Mouse (Mus musculus) gastrocnemius, adult 2 months (tissue): ENCODE results near the gene Eif4ebp2. TPM values are rescaled to one million over a fixed set of nuclear protein-coding genes. Genes with fewer than 3 reads are reported as not detected.

Experiments
- DNase-seq: peaks from one replicate; pipeline ENCODE4 v3.0.0; 2022
- H3K27ac ChIP-seq: fragments of 200-600 bp; 2 replicates; pipeline ENCODE4 v1.8.1; 2022; ENCODE audit warnings: mild to moderate bottlenecking
- H3K4me3 ChIP-seq: fragments of 200-600 bp; 2 replicates; pipeline ENCODE4 v1.8.1; 2022; ENCODE audit warnings: mild to moderate bottlenecking, moderate library complexity
- CTCF ChIP-seq: fragments of 200-600 bp; IDR thresholded peaks from 2 replicates; pipeline ENCODE4 v1.8.1; 2022; ENCODE audit warnings: antibody characterized with exemption, mild to moderate bottlenecking, moderate library complexity
- intact Hi-C: fragments of 180-260 bp; cut with DNase I; formaldehyde crosslinking; loops from one replicate; pipeline ENCODE4 v1.15.1; 2025
- total RNA-seq, 2 experiments: library from RNA; stranded (reverse); gene quantifications; 2 replicates each; pipeline ENCODE4 v1.2.3; 2021

The Eif4ebp2 gene
- total RNA-seq, 2 experiments from 2014 or later = 117 to 161 TPM

GRCm38 (mm10) chr10:61412910-61413625 is 39.4 kb downstream of the Eif4ebp2 start:
- TF ChIP-seq CTCF = no peak
- intact Hi-C loops = no loop called here
- Histone ChIP-seq H3K27ac (no peak overlapping the region), H3K4me3 (no peak overlapping the region)
- DNase-seq = peak; percentile 6

GRCm38 (mm10) chr10:61410193-61410592 is 42.3 kb downstream of the Eif4ebp2 start:
- intact Hi-C loops = no loop called here
- no peak for DNase-seq
- no peak for TF ChIP-seq CTCF
- no peak overlapping the region for H3K4me3 ChIP-seq
- H3K27ac ChIP-seq = no peak overlapping the region

GRCm38 (mm10) chr10:61409776-61410175 is 42.7 kb downstream of the Eif4ebp2 start:
- Histone ChIP-seq H3K4me3 (no peak overlapping the region), H3K27ac (no peak overlapping the region)
- intact Hi-C loops = no loop called here
- no peak for DNase-seq
- TF ChIP-seq CTCF = no peak

GRCm38 (mm10) chr10:61405958-61406357 is 46.5 kb downstream of the Eif4ebp2 start:
- intact Hi-C loops = no loop called here

GRCm38 (mm10) chr10:61402911-61403310 is 49.5 kb downstream of the Eif4ebp2 start:
- Histone ChIP-seq H3K4me3 (no peak overlapping the region), H3K27ac (no peak overlapping the region)
- no peak for TF ChIP-seq CTCF
- peak; percentile 12 for DNase-seq
- intact Hi-C loops = loop anchor here (5.0 kb wide), 1 partner anchor 201 kb away; no protein-coding TSS in a partner anchor

More at GRCm38 (mm10) chr10:61405958-61406357, 46.5 kb downstream of the Eif4ebp2 start:
- TF ChIP-seq CTCF = no peak
- peak; percentile 10 for DNase-seq
- H3K27ac ChIP-seq = no peak overlapping the region
- H3K4me3 ChIP-seq = no peak overlapping the region

- intact Hi-C loops = loop anchor here (5.0 kb wide), 1 partner anchor 200 kb away; no protein-coding TSS in a partner anchor
- no peak overlapping the region for H3K27ac ChIP-seq
- DNase-seq = peak; percentile 6
- TF ChIP-seq CTCF = peak; percentile 30
- H3K4me3 ChIP-seq = no peak overlapping the region
Measured at GRCm38 (mm10) chr10:61402480-61402879, 50.0 kb downstream of the Eif4ebp2 start.

GRCm38 (mm10) chr10:61400407-61400806 is 52.1 kb downstream of the Eif4ebp2 start:
- intact Hi-C loops = loop anchor here (5.0 kb wide), 1 partner anchor 198 kb away; no protein-coding TSS in a partner anchor

GRCm38 (mm10) chr10:61399156-61399734 is 53.2 kb downstream of the Eif4ebp2 start:
- H3K27ac ChIP-seq = no peak overlapping the region
- intact Hi-C loops = loop anchor here (1.0 to 2.0 kb wide), 2 partner anchors 36 to 58 kb away; no protein-coding TSS in a partner anchor
- DNase-seq = peak; percentile 78

More at GRCm38 (mm10) chr10:61400407-61400806, 52.1 kb downstream of the Eif4ebp2 start:
- no peak for TF ChIP-seq CTCF
- no peak overlapping the region for H3K27ac ChIP-seq
- H3K4me3 ChIP-seq = no peak overlapping the region
- DNase-seq = peak; percentile 21

GRCm38 (mm10) chr10:61398125-61398524 is 54.3 kb downstream of the Eif4ebp2 start:
- no peak overlapping the region for H3K4me3 ChIP-seq
- intact Hi-C loops = loop anchor here (2.0 kb wide), 1 partner anchor 35 kb away; no protein-coding TSS in a partner anchor
- peak; percentile 5 for DNase-seq

More at GRCm38 (mm10) chr10:61399156-61399734, 53.2 kb downstream of the Eif4ebp2 start:
- peak; percentile 90 for TF ChIP-seq CTCF
- H3K4me3 ChIP-seq = no peak overlapping the region

GRCm38 (mm10) chr10:61394476-61395136 is 57.9 kb downstream of the Eif4ebp2 start:
- no peak overlapping the region for H3K4me3 ChIP-seq
- H3K27ac ChIP-seq = no peak overlapping the region
- TF ChIP-seq CTCF = no peak
- intact Hi-C loops = no loop called here
- DNase-seq = peak; percentile 12

More at GRCm38 (mm10) chr10:61398125-61398524, 54.3 kb downstream of the Eif4ebp2 start:
- no peak for TF ChIP-seq CTCF
- no peak overlapping the region for H3K27ac ChIP-seq

GRCm38 (mm10) chr10:61392584-61392983 is 59.9 kb downstream of the Eif4ebp2 start:
- intact Hi-C loops = no loop called here

GRCm38 (mm10) chr10:61390148-61390547 is 62.3 kb downstream of the Eif4ebp2 start:
- no peak for TF ChIP-seq CTCF
- intact Hi-C loops = no loop called here
- Histone ChIP-seq H3K27ac (no peak overlapping the region), H3K4me3 (no peak overlapping the region)
- DNase-seq = no peak

More at GRCm38 (mm10) chr10:61392584-61392983, 59.9 kb downstream of the Eif4ebp2 start:
- DNase-seq = no peak
- TF ChIP-seq CTCF = no peak
- Histone ChIP-seq H3K4me3 (no peak overlapping the region), H3K27ac (no peak overlapping the region)
